In the genomic region with DNA sequence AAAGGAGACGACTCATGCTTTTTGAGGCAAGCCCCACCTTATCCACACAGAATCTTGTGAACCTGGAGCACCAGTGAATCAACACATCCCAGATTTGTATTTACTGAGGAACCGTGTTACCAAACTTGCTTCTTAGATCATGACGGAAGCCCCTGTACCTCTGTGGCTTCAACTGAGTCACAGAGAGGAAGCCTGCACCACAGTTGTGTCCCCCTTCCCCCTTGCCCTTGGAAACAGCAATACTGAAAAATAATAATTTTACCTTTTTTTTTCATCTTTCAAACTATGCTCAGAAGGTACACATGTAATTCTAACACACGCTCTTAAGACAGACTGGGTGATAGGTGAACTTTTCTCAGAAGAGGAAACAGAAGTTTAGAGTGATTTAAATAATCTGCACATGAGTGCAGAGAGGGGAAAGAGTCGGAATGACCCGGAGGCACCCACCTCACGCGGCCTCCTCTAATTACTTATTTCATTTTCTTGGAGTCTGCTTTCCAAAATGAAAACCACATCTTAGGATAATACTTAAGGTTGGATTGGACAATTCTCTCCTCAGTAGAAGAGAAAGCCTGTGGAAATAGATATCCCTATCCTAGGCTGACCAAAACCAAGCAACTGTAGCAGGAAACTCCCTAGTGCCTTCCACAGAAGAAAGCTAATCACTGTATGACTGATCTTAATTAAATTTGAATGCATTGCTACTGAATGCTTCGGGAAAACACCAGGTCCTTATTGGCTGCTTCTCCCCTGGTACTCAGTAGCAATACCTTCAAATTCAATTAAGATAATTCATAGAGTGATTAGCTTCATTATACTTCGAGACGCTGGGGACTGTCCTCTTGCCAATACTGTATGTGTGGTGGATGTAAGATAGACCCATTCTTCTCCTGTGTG, we compare ENCODE assay signal across 17 mouse cellular contexts.
A peak's percentile ranks its signal among the peaks of the same experiment; 100 is the strongest.
DNase-seq lines count a peak whose midpoint lies in the region; ATAC-seq and TF ChIP-seq lines count a peak whose summit lies in the region.
"Had no signal": no experiment of that assay in that cellular context is flagged by ENCODE, and none has a peak within 500 bp of the region (broad histone marks: within the 10 kb centered on the region; RNA-seq: fewer than 3 reads in every experiment).

No protein-coding gene starts in this region.

- H3K79me2 ChIP-seq in macrophage (ENCODE audit: inconsistent target) = peaks cover 75% of the 10 kb centered on the region

- 51% methylated on average over 11 of the region's 11 CpGs for WGBS in liver, postnatal 0 days (ENCODE audit: insufficient replicate concordance)
- WGBS in macrophage (ENCODE audit: missing documents) = 29% methylated on average over 11 of the region's 11 CpGs

- H3K9me3 ChIP-seq in liver, postnatal 0 days (ENCODE audit: low read length) = no peaks in the 10 kb centered on the region
- H3K9me3 ChIP-seq: embryonic facial prominence, embryonic 15.5 days; forebrain, embryonic 15.5 days; limb, embryonic 12.5 days had no signal

- intact Hi-C loops in gastrocnemius, adult 2 months (cut with DNase I) = no loop called here

- H3K4me2 ChIP-seq in liver, postnatal 0 days (ENCODE audit: low read depth, low read length) = peak overlapping the region; percentile 23; the same call in 1 of the 2 replicates
- H3K4me2 ChIP-seq: embryonic facial prominence, embryonic 15.5 days; forebrain, embryonic 15.5 days; heart, embryonic 11.5 days; limb, embryonic 12.5 days; lung, embryonic 14.5 days had no signal

- no peak for TF ChIP-seq EP300 in liver, postnatal 0 days (IDR thresholded peaks at IDR 0.05; ENCODE audit: low read depth)

- no peak for TF ChIP-seq CTCF in liver, postnatal 0 days (IDR thresholded peaks at IDR 0.05; ENCODE audit: low read depth)
- no peak for TF ChIP-seq CTCF in gastrocnemius, adult 2 months (IDR thresholded peaks at IDR 0.05)

- no peaks in the 10 kb centered on the region; the same call in 1 of the 2 replicates for H3K4me1 ChIP-seq in liver, postnatal 0 days (ENCODE audit: insufficient read depth)
- H3K4me1 ChIP-seq: embryonic facial prominence, embryonic 15.5 days; forebrain, embryonic 15.5 days; limb, embryonic 12.5 days had no signal

- no peak overlapping the region for H3K4me3 ChIP-seq in liver, postnatal 0 days (ENCODE audit: low read depth, low read length)
- H3K4me3 ChIP-seq in macrophage (ENCODE audit: inconsistent target) = no peak overlapping the region
- no peak overlapping the region for H3K4me3 ChIP-seq in gastrocnemius, adult 2 months
- H3K4me3 ChIP-seq: embryonic facial prominence, embryonic 15.5 days; forebrain, embryonic 15.5 days; limb, embryonic 12.5 days had no signal

- no peaks in the 10 kb centered on the region for H3K36me3 ChIP-seq in liver, postnatal 0 days (replicated peaks; ENCODE audit: insufficient read depth, low read length)
- no peaks in the 10 kb centered on the region for H3K36me3 ChIP-seq in macrophage (ENCODE audit: inconsistent target)
- H3K36me3 ChIP-seq: embryonic facial prominence, embryonic 15.5 days; forebrain, embryonic 15.5 days; limb, embryonic 12.5 days had no signal

- no peak for ATAC-seq in liver, postnatal 0 days
- ATAC-seq in activated CD4-positive, CD25-positive, alpha-beta regulatory T cell, adult 4 months = peak; percentile 25
- ATAC-seq: forebrain, embryonic 15.5 days; midbrain, embryonic 16.5 days had no signal

- H3K9ac ChIP-seq in liver, postnatal 0 days (replicated peaks) = no peak overlapping the region
- H3K9ac ChIP-seq: embryonic facial prominence, embryonic 15.5 days; forebrain, embryonic 15.5 days; limb, embryonic 12.5 days; lung, embryonic 14.5 days had no signal

- H3K27me3 ChIP-seq in liver, postnatal 0 days (ENCODE audit: insufficient read depth, low read length) = no peaks in the 10 kb centered on the region
- H3K27me3 ChIP-seq: embryonic facial prominence, embryonic 15.5 days; forebrain, embryonic 15.5 days; limb, embryonic 12.5 days had no signal

- H3K27ac ChIP-seq in liver, postnatal 0 days (ENCODE audit: low read depth) = no peak overlapping the region
- peak overlapping the region; percentile 80 for H3K27ac ChIP-seq in macrophage
- no peak overlapping the region for H3K27ac ChIP-seq in gastrocnemius, adult 2 months
- H3K27ac ChIP-seq: embryonic facial prominence, embryonic 15.5 days; forebrain, embryonic 15.5 days; kidney, postnatal 0 days; limb, embryonic 12.5 days had no signal

- DNase-seq in liver, postnatal 0 days = no peak
- no peak for DNase-seq in liver
- DNase-seq in 416B (ENCODE audit: low read depth) = peak; percentile 46
- DNase-seq in gastrocnemius, adult 2 months = no peak
- DNase-seq in cerebellum, adult 11-12 months = no peak
- DNase-seq in right cerebral cortex, postnatal 4 days = no peak
- DNase-seq: adrenal gland, adult 2 months; cerebellum, postnatal 36 days; lung, embryonic 14.5 days had no signal
